Mouse (Mus musculus) left cerebral cortex, adult 8-10 months (tissue): Measurements from ENCODE around the gene Btbd35f6. TPM values are rescaled to one million over a fixed set of nuclear protein-coding genes. Genes with fewer than 3 reads are reported as not detected.
"Not testable (repeated sequence)": the region's sequence is repeated elsewhere in the genome, so short reads cannot be mapped to it uniquely, and the experiment has no call there.

Source experiments
- DNase-seq, 2 experiments: peaks; one replicate each; pipeline ENCODE4 v3.0.0; 2022; ENCODE audit warnings: low spot score in 2 of 2
- total RNA-seq, 4 experiments: library from RNA; stranded (reverse); gene quantifications; 2 replicates each; pipeline ENCODE4 v1.2.4; 2022

The Btbd35f6 gene
- not detected for total RNA-seq

DNA sequence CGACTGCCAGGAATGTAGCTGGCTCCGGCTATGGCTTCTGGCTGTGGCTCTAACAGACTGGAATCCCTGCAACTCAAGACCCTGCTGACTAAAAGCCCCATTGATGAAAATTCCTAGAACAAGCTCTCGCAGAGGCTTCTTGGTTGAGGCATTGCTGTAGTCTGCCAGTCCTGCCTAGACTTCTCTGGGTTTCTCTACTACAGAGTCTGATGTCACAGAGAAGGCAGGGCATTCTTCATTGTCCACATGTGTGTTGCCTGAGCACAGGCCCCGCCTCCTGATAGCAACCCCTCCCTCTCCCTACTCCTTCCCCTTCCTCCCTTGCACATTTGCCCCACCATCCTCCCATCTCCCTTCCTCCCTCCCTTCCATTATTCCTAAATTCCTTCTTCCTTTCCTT is at the start of gene Btbd35f6:
Btbd35f6 (minus strand) TSS at position 101 of the 400 bp plus-strand sequence.
- not testable (repeated sequence) for DNase-seq

DNA sequence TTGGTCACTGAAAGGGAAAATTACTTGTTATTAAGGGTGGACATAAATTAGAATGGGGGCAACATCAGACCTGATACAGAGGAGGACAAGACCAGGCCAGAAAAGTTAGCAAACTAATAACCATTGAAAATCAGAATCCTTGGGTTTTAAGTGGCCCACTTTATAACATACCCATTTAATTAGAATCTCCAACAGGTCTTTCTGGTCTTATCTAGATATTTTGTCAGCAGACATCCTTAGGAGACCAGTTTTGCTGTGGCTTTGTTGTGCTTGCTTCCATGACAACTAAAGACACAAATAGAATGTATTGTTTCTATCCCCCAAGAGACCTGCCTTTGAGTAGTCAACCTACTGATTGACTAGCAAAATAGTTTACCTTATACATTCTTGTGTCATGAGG is 30.4 kb upstream of the Btbd35f6 start, which contains the start of gene Gm21870:
Gm21870 (minus strand) TSS at position 101 of the 400 bp plus-strand sequence.
- DNase-seq = not testable (repeated sequence)

DNA sequence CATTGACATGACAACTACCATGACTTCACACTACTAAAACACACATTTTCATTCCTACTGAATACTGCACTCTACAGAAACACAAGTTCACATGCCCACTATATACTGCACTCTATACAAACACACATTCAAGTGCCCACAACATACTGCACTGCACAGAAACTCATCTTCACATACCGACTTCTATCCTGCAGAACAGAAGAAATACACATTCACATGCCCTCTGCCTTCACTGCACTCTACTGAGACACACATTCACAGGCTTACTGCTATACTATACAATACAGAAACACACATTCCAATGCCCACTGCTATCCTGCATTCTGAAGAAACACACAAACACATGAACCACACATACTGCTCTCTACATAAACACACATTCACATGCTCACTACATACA is 26.1 kb downstream of the Btbd35f6 start:
- DNase-seq = not testable (repeated sequence)

DNA sequence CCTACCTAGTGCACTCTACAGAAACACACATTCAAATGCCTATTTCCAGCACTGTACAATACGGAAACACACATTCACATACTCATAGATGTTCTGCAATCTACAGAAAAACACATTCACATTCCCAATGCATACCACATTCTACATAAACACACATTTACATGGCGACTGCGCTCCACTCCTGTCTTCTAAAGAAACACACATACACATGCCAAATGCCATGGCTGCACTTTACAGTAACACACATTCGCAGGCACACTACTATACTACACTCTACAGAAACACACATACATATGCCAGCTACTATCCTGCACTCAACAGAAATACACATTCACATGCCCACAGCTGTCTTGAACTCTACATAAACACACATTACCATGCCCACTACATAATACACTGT is 28.1 kb downstream of the Btbd35f6 start:
- not testable (repeated sequence) for DNase-seq

DNA sequence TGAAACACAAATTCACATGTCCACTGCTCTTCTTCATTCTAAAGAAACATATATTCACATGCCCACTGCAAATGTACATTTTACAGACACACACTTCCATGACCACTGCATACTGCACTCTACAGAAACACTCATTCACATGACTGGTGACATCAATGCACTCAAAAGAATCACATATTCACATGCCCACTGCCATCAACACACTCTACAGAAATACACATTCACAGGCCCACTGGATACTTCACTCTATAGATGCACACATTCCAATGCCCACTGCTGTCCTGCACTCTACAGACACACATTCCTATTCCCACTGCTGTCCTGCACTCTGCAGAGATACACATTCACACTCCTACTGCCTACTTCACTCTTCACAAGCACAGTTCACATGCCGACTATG is 30.0 kb downstream of the Btbd35f6 start:
- not testable (repeated sequence) for DNase-seq

DNA sequence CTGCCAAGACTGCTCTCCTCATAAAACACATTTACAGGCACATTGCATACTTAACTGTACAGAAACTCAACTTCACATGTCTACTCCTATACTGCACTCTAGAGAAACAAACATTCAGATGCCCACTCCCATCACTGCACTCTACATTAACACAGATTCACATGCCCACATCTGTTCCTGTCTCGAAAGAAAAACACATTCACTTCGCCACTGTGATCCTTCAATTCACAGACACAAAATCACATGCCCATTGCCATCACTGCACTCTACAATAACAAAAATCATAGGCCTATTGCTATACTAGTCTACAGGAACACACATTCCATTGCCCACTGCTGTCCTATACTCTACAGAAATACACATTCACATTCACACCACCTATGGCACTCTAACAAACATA is 30.9 kb downstream of the Btbd35f6 start:
- DNase-seq = not testable (repeated sequence)

Other genes with a start within 250 kb of the Btbd35f6 start
- gene Gm21870, start 30.3 kb upstream of the Btbd35f6 start, total RNA-seq = not detected
- not detected for gene Btbd35f9, start 205.0 kb upstream of the Btbd35f6 start, total RNA-seq